Mouse (Mus musculus): Measurements from ENCODE around the gene Vstm2l.

Gene Vstm2l

GRCm38 (mm10) chr2:157932655-157933054 is 18.2 kb downstream of the Vstm2l start:
- DNase-seq (ENCODE audit: low read depth, low spot score): no peak

GRCm38 (mm10) chr2:157935444-157936171 is 21.2 kb downstream of the Vstm2l start:
- no peak for DNase-seq (ENCODE audit: low read depth, low spot score)

GRCm38 (mm10) chr2:157936676-157937075 is 22.2 kb downstream of the Vstm2l start:
- no peak for DNase-seq (ENCODE audit: low read depth, low spot score)

- DNase-seq (ENCODE audit: low read depth, low spot score): no peak
Measured at GRCm38 (mm10) chr2:157940586-157941185, 26.2 kb downstream of the Vstm2l start.

GRCm38 (mm10) chr2:157943514-157944155 is 29.2 kb downstream of the Vstm2l start:
- DNase-seq (ENCODE audit: low read depth, low spot score): peak; percentile 18

GRCm38 (mm10) chr2:157944156-157944893 is 29.9 kb downstream of the Vstm2l start:
- no peak for DNase-seq (ENCODE audit: low read depth, low spot score)

GRCm38 (mm10) chr2:157953978-157954377 is 39.5 kb downstream of the Vstm2l start:
- DNase-seq (ENCODE audit: low read depth, low spot score): no peak

GRCm38 (mm10) chr2:157957707-157958108 is 43.3 kb downstream of the Vstm2l start:
- no peak for DNase-seq (ENCODE audit: low read depth, low spot score)

GRCm38 (mm10) chr2:157967856-157968255 is 53.4 kb downstream of the Vstm2l start:
- DNase-seq (ENCODE audit: low read depth, low spot score): no peak

GRCm38 (mm10) chr2:157970124-157970523 is 55.7 kb downstream of the Vstm2l start:
- DNase-seq (ENCODE audit: low read depth, low spot score): no peak

GRCm38 (mm10) chr2:157970669-157971068 is 56.2 kb downstream of the Vstm2l start:
- no peak for DNase-seq (ENCODE audit: low read depth, low spot score)

- no peak for DNase-seq (ENCODE audit: low read depth, low spot score)
Measured at GRCm38 (mm10) chr2:157974604-157975501, 60.4 kb downstream of the Vstm2l start.

GRCm38 (mm10) chr2:157975595-157975994 is 61.1 kb downstream of the Vstm2l start:
- DNase-seq (ENCODE audit: low read depth, low spot score): no peak

GRCm38 (mm10) chr2:157979241-157979640 is 64.8 kb downstream of the Vstm2l start:
- no peak for DNase-seq (ENCODE audit: low read depth, low spot score)

GRCm38 (mm10) chr2:157982727-157983126 is 68.3 kb downstream of the Vstm2l start:
- DNase-seq (ENCODE audit: low read depth, low spot score): no peak

GRCm38 (mm10) chr2:157983276-157983675 is 68.8 kb downstream of the Vstm2l start:
- DNase-seq (ENCODE audit: low read depth, low spot score): no peak

- no peak for DNase-seq (ENCODE audit: low read depth, low spot score)
Measured at GRCm38 (mm10) chr2:157985611-157986010, 71.2 kb downstream of the Vstm2l start.

GRCm38 (mm10) chr2:157986235-157986634 is 71.8 kb downstream of the Vstm2l start:
- DNase-seq (ENCODE audit: low read depth, low spot score): no peak

- DNase-seq (ENCODE audit: low read depth, low spot score): no peak
Measured at GRCm38 (mm10) chr2:157988416-157989190, 74.2 kb downstream of the Vstm2l start.

GRCm38 (mm10) chr2:157989946-157990345 is 75.5 kb downstream of the Vstm2l start:
- peak; percentile 49 for DNase-seq (ENCODE audit: low read depth, low spot score)
